Mouse (Mus musculus): ENCODE measurements around the gene Gm10378. TPM values are rescaled to one million over a fixed set of nuclear protein-coding genes. Genes with fewer than 3 reads are reported as not detected.
"Not testable (repeated sequence)": the region's sequence is repeated elsewhere in the genome, so short reads cannot be mapped to it uniquely, and the experiment has no call there.

Gene Gm10378
- not detected in 2 replicates for polyA plus RNA-seq (2016; fragmentation: Nextera tagmentation; extraction: Ambion mirVana)

DNA sequence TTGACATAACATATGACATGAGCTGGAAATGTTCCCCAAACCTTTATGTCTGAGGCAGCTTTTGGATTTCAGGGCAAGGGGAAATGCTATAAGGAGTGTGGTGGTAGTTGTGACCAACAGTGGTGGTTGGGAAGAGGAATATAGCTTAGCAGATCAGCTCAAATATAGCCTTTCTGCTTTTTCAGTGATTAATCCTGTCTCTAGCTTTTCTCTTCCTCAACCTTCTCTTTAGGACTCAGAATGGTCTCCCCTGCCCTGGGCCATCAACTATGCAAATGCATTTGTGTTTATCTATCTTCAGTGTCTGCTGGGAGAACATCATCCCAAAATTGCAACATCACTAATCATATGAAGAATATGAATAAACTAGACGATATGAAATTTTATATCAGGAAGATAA is at the start of gene Gm10378:
Gm10378 (plus strand) TSS at position 301 of the 400 bp plus-strand sequence.
- H3K4me2 ChIP-seq; H3K4me3 ChIP-seq (replicated peaks): not testable (repeated sequence)
- no CpG with 5 or more reads among the region's 1 CpGs for WGBS

GRCm38 (mm10) chr14:42641817-42642216 is 13.9 kb upstream of the Gm10378 start, which contains the start of gene Gm3633:
TSS of gene Gm3633 (minus strand) at chr14:42641917.
- not testable (repeated sequence) for H3K9me3 ChIP-seq; H3K27ac ChIP-seq; H3K4me2 ChIP-seq; H3K36me3 ChIP-seq (replicated peaks); ATAC-seq (ENCODE audit: low FRiP score); H3K9ac ChIP-seq; H3K4me3 ChIP-seq (replicated peaks); H3K4me1 ChIP-seq; H3K27me3 ChIP-seq
- WGBS: no CpG with 5 or more reads among the region's 2 CpGs

More for the DNA sequence above, at the start of gene Gm10378:
- not testable (repeated sequence) for ATAC-seq (ENCODE audit: low FRiP score); H3K9ac ChIP-seq; H3K36me3 ChIP-seq (replicated peaks); H3K4me1 ChIP-seq; H3K9me3 ChIP-seq; H3K27ac ChIP-seq; H3K27me3 ChIP-seq

Small RNA genes lying within 50 kb of the gene (microRNA-seq; reads per million reads assigned to microRNA genes)
- gene Gm23620 (not detected), gene Gm25228 (not detected)

Other genes with a start within 250 kb of the Gm10378 start
- gene Gm8005, start 216.3 kb upstream of the Gm10378 start, polyA plus RNA-seq (2016; fragmentation: Nextera tagmentation; extraction: Ambion mirVana): not detected in 2 replicates
- gene Gm8011, start 192.1 kb upstream of the Gm10378 start, polyA plus RNA-seq (2016; fragmentation: Nextera tagmentation; extraction: Ambion mirVana): not detected in 2 replicates
- not detected in 2 replicates for gene Gm8020, start 153.6 kb upstream of the Gm10378 start, polyA plus RNA-seq (2016; fragmentation: Nextera tagmentation; extraction: Ambion mirVana)
- gene Gm8024, start 131.7 kb upstream of the Gm10378 start, polyA plus RNA-seq (2016; fragmentation: Nextera tagmentation; extraction: Ambion mirVana): not detected in 2 replicates
- gene Gm17124, start 56.1 kb upstream of the Gm10378 start, polyA plus RNA-seq (2016; fragmentation: Nextera tagmentation; extraction: Ambion mirVana): not detected in 2 replicates
- not detected in 2 replicates for gene Gm3633, start 14.0 kb upstream of the Gm10378 start, polyA plus RNA-seq (2016; fragmentation: Nextera tagmentation; extraction: Ambion mirVana)
- not detected in 2 replicates for gene Gm3015, start 112.9 kb downstream of the Gm10378 start, polyA plus RNA-seq (2016; fragmentation: Nextera tagmentation; extraction: Ambion mirVana)
- gene Gm10377, start 142.0 kb downstream of the Gm10378 start, polyA plus RNA-seq (2016; fragmentation: Nextera tagmentation; extraction: Ambion mirVana): not detected in 2 replicates
- not detected in 2 replicates for gene Gm21977, start 197.5 kb downstream of the Gm10378 start, polyA plus RNA-seq (2016; fragmentation: Nextera tagmentation; extraction: Ambion mirVana)

Data from forebrain, embryonic 12.5 days (tissue).